Mouse (Mus musculus) stomach, embryonic 16.5 days (tissue): ENCODE results near the gene Pfdn2. TPM values are rescaled to one million over a fixed set of nuclear protein-coding genes. Genes with fewer than 3 reads are reported as not detected.
A peak's percentile ranks its signal among the peaks of the same experiment; 100 is the strongest.
"Not testable (repeated sequence)": the region's sequence is repeated elsewhere in the genome, so short reads cannot be mapped to it uniquely, and the experiment has no call there.

ENCODE experiments used
- ATAC-seq: fragments of 200-750 bp; cut with Nextera tagmentation; 2 replicates; pipeline ENCODE4 v1.8.0; 2017; ENCODE audit warnings: moderate number of reproducible peaks, moderate TSS enrichment; ENCODE audit not compliant: insufficient read depth, low FRiP score
- H3K27ac ChIP-seq: fragments of 300-500 bp; sonication (generic); 2 replicates; pipeline ENCODE4 v1.5.1; 2014; ENCODE audit warnings: low read length
- H3K27me3 ChIP-seq: fragments of 300-500 bp; sonication (generic); 2 replicates; pipeline ENCODE4 v1.6.1; 2014; ENCODE audit warnings: low read length, control low read depth, mixed read lengths; ENCODE audit not compliant: control insufficient read depth, insufficient read depth
- H3K36me3 ChIP-seq: fragments of 300-500 bp; sonication (generic); 2 replicates; pipeline ENCODE4 v1.6.1; 2014; ENCODE audit warnings: low read length; ENCODE audit not compliant: control insufficient read depth, insufficient read depth
- H3K4me1 ChIP-seq: fragments of 300-500 bp; sonication (generic); 2 replicates; pipeline ENCODE4 v1.6.1; 2014; ENCODE audit warnings: low read length, control low read depth, mixed read lengths; ENCODE audit not compliant: control insufficient read depth, insufficient read depth
- H3K4me2 ChIP-seq: fragments of 300-500 bp; sonication (generic); 2 replicates; pipeline ENCODE4 v1.6.1; 2014; ENCODE audit warnings: low read depth, low read length, mixed read lengths
- H3K4me3 ChIP-seq: fragments of 300-500 bp; sonication (generic); replicated peaks from 2 replicates; pipeline ENCODE4 v1.5.1; 2014; ENCODE audit warnings: mild to moderate bottlenecking, low read length
- H3K9ac ChIP-seq: fragments of 300-500 bp; sonication (generic); 2 replicates; pipeline ENCODE4 v1.6.1; 2014; ENCODE audit warnings: low read length
- H3K9me3 ChIP-seq: fragments of 300-500 bp; sonication (generic); replicated peaks from 2 replicates; pipeline ENCODE4 v1.6.1; 2016; ENCODE audit warnings: low read length, control low read depth; ENCODE audit not compliant: control insufficient read depth
- WGBS: fragments of 180-500 bp; shearing (Covaris S2); extraction: QIAGEN DNeasy Blood & Tissue Kit; methylation state at CpG from one replicate; pipeline ENCODE4 v1.1.7; 2014; 5-methylcytosine and 5-hydroxymethylcytosine counted together
- polyA plus RNA-seq: library from polyadenylated mRNA; unstranded; fragments of >200 nt; fragmentation: Nextera tagmentation; extraction: Ambion mirVana; gene quantifications from 2 replicates; pipeline ENCODE4 v1.2.1, GENCODE M21; 2015

Gene Pfdn2
- 81.2 and 109 TPM in 2 replicates for polyA plus RNA-seq

GRCm38 (mm10) chr1:171345225-171346094, at the start of gene Pfdn2, which contains the start of gene Nit1:
Pfdn2 (plus strand) TSS chr1:171345670.
Nit1 (minus strand) TSS chr1:171345646.
- ATAC-seq, result peak; percentile 90
- H3K27me3 ChIP-seq, result no peaks in the 10 kb centered on the region
- H3K4me3 ChIP-seq, result peak within 1 kb of the TSS; percentile 90
- H3K27ac ChIP-seq, result peak within 1 kb of the TSS; percentile 68
- peaks cover 18% of the 10 kb centered on the region for H3K4me1 ChIP-seq
- peaks cover 4% of the 10 kb centered on the region for H3K36me3 ChIP-seq
- peaks cover 6% of the 10 kb centered on the region; the same call in 1 of the 2 replicates for H3K9me3 ChIP-seq
- peak within 1 kb of the TSS; percentile 92 for H3K9ac ChIP-seq
- 1% methylated on average over 52 of the region's 53 CpGs for WGBS
- H3K4me2 ChIP-seq, result peak within 1 kb of the TSS; percentile 85

- Histone ChIP-seq H3K4me3 (no peak overlapping the region), H3K27me3 (peaks cover 5% of the 10 kb centered on the region; the same call in 1 of the 2 replicates), H3K4me1 (peaks cover 7% of the 10 kb centered on the region), H3K36me3 (no peaks in the 10 kb centered on the region), H3K9ac (no peak overlapping the region), H3K9me3 (no peaks in the 10 kb centered on the region), H3K27ac (no peak overlapping the region), H3K4me2 (no peak overlapping the region)
- no peak for ATAC-seq
- WGBS, result 53% methylated on average over 3 of the region's 3 CpGs
Observed at GRCm38 (mm10) chr1:171298226-171298625, 47.2 kb upstream of the Pfdn2 start.

- not testable (repeated sequence) for H3K4me2 ChIP-seq, H3K4me1 ChIP-seq, H3K9me3 ChIP-seq, H3K4me3 ChIP-seq, H3K36me3 ChIP-seq, H3K27ac ChIP-seq, ATAC-seq, H3K27me3 ChIP-seq, H3K9ac ChIP-seq
- 59% methylated on average over 5 of the region's 5 CpGs for WGBS
Observed at GRCm38 (mm10) chr1:171306157-171306556, 39.3 kb upstream of the Pfdn2 start.

GRCm38 (mm10) chr1:171309321-171309720, 36.1 kb upstream of the Pfdn2 start:
- Histone ChIP-seq H3K27me3 (no peaks in the 10 kb centered on the region), H3K4me3 (no peak overlapping the region), H3K36me3 (no peaks in the 10 kb centered on the region), H3K4me2 (no peak overlapping the region), H3K27ac (no peak overlapping the region), H3K4me1 (no peaks in the 10 kb centered on the region), H3K9me3 (no peaks in the 10 kb centered on the region), H3K9ac (no peak overlapping the region)
- WGBS, result 57% methylated on average over 2 of the region's 2 CpGs
- no peak for ATAC-seq

GRCm38 (mm10) chr1:171319748-171320147, 25.7 kb upstream of the Pfdn2 start:
- 0 out of 2 replicates have a peak overlapping the region, but pooled peaks have one; percentile 19 for H3K4me2 ChIP-seq
- ATAC-seq, result no peak

GRCm38 (mm10) chr1:171320151-171320550, 25.3 kb upstream of the Pfdn2 start:
- Histone ChIP-seq H3K27me3 (no peaks in the 10 kb centered on the region), H3K9me3 (no peaks in the 10 kb centered on the region), H3K9ac (no peak overlapping the region), H3K36me3 (no peaks in the 10 kb centered on the region), H3K4me3 (0 out of 2 replicates have a peak overlapping the region, but pooled peaks have one; percentile 8), H3K27ac (no peak overlapping the region), H3K4me1 (peaks cover 6% of the 10 kb centered on the region; the same call in 1 of the 2 replicates), H3K4me2 (0 out of 2 replicates have a peak overlapping the region, but pooled peaks have one; percentile 19)
- WGBS, result 26% methylated on average over 5 of the region's 5 CpGs
- ATAC-seq, result no peak

More at GRCm38 (mm10) chr1:171319748-171320147, 25.7 kb upstream of the Pfdn2 start:
- WGBS, result 21% methylated on average over 7 of the region's 7 CpGs
- Histone ChIP-seq H3K4me1 (peaks cover 6% of the 10 kb centered on the region; the same call in 1 of the 2 replicates), H3K27me3 (no peaks in the 10 kb centered on the region), H3K9me3 (no peaks in the 10 kb centered on the region), H3K9ac (no peak overlapping the region), H3K4me3 (0 out of 2 replicates have a peak overlapping the region, but pooled peaks have one; percentile 8), H3K27ac (no peak overlapping the region), H3K36me3 (no peaks in the 10 kb centered on the region)

- Histone ChIP-seq H3K4me3 (no peak overlapping the region), H3K27me3 (no peaks in the 10 kb centered on the region), H3K4me1 (peaks cover 6% of the 10 kb centered on the region; the same call in 1 of the 2 replicates), H3K9me3 (no peaks in the 10 kb centered on the region), H3K9ac (no peak overlapping the region), H3K4me2 (no peak overlapping the region), H3K27ac (no peak overlapping the region), H3K36me3 (no peaks in the 10 kb centered on the region)
- no peak for ATAC-seq
Observed at GRCm38 (mm10) chr1:171321415-171321814, 24.1 kb upstream of the Pfdn2 start.

GRCm38 (mm10) chr1:171322012-171322411, 23.5 kb upstream of the Pfdn2 start:
- Histone ChIP-seq H3K4me1 (peaks cover 6% of the 10 kb centered on the region; the same call in 1 of the 2 replicates), H3K36me3 (no peaks in the 10 kb centered on the region), H3K4me3 (no peak overlapping the region), H3K9ac (no peak overlapping the region), H3K9me3 (no peaks in the 10 kb centered on the region), H3K27me3 (no peaks in the 10 kb centered on the region), H3K27ac (no peak overlapping the region), H3K4me2 (no peak overlapping the region)
- ATAC-seq, result no peak
- 69% methylated on average over 1 of the region's 1 CpGs for WGBS

GRCm38 (mm10) chr1:171325571-171325970, 19.9 kb upstream of the Pfdn2 start:
- 75% methylated on average over 2 of the region's 2 CpGs for WGBS
- H3K9ac ChIP-seq, result no peak overlapping the region
- peaks cover 18% of the 10 kb centered on the region for H3K4me1 ChIP-seq
- H3K36me3 ChIP-seq, result no peaks in the 10 kb centered on the region
- H3K27ac ChIP-seq, result no peak overlapping the region
- ATAC-seq, result no peak
- no peaks in the 10 kb centered on the region for H3K9me3 ChIP-seq
- no peak overlapping the region for H3K4me3 ChIP-seq
- H3K4me2 ChIP-seq, result no peak overlapping the region
- no peaks in the 10 kb centered on the region for H3K27me3 ChIP-seq
